Mouse (Mus musculus): ENCODE results near the gene Sdr39u1.

Gene Sdr39u1

DNA sequence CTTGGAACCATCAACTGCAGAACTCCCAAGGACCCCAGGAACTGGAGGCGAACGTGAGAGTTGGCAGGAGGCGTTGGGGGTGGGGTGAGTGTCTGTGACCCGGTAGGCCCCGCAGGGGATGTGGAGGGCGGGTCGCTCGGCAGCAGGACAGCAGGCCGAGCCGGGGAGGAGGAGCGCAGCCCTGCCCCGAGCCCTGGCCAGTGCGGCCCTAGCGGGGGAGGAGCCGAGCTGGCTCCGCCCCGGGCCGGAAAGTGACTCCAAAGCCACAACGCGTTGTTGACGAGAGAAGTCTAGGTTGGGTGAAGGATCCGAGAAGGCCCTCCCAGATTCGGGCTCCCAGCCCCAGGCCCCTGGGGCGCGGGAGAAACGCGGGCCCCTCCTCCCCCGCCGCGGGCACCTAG lies 15.4 kb downstream of the Sdr39u1 start, which contains the start of gene Khnyn:
Khnyn (plus strand) TSS at position 235 of the 401 bp plus-strand sequence.
- DNase-seq (ENCODE audit: extremely low spot score, low read depth, low spot score): no peak

- DNase-seq (ENCODE audit: extremely low spot score, low read depth, low spot score): no peak
Observed at GRCm38 (mm10) chr14:55884166-55884565, 15.9 kb downstream of the Sdr39u1 start, which contains the start of gene Cbln3. Gene Cbln3, minus strand, starts transcription at chr14:55884392.

GRCm38 (mm10) chr14:55883663-55884062 lies 16.4 kb downstream of the Sdr39u1 start:
- DNase-seq (ENCODE audit: extremely low spot score, low read depth, low spot score): no peak

- no peak for DNase-seq (ENCODE audit: extremely low spot score, low read depth, low spot score)
Observed at GRCm38 (mm10) chr14:55883149-55883661, 16.9 kb downstream of the Sdr39u1 start.

DNA sequence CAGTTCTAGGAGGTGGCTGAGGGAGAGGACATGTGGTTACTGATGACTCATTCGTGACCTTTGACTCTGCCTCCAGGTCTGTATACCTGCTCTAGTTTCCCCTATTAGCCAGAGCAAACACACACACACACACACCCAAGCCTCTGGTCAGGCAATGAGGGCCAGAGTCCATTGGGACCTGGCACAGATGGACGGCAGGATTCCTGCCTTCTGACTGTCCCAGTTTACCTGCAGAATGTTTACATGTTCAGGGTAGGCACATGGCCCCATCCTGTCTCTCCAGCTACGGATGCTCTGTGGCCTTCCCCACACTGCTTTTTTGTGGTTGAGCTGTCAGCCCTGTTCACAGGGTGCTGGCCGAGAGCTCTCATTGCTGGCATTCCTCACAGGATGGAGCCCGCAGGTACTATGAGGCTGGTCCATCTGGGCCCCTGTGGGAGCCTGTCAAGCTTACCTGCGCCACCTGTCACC lies 17.9 kb downstream of the Sdr39u1 start:
- no peak for DNase-seq (ENCODE audit: extremely low spot score, low read depth, low spot score)

- no peak for DNase-seq (ENCODE audit: extremely low spot score, low read depth, low spot score)
Observed at GRCm38 (mm10) chr14:55880982-55881381, 19.1 kb downstream of the Sdr39u1 start.

GRCm38 (mm10) chr14:55879623-55880022 lies 20.5 kb downstream of the Sdr39u1 start:
- no peak for DNase-seq (ENCODE audit: extremely low spot score, low read depth, low spot score)

DNA sequence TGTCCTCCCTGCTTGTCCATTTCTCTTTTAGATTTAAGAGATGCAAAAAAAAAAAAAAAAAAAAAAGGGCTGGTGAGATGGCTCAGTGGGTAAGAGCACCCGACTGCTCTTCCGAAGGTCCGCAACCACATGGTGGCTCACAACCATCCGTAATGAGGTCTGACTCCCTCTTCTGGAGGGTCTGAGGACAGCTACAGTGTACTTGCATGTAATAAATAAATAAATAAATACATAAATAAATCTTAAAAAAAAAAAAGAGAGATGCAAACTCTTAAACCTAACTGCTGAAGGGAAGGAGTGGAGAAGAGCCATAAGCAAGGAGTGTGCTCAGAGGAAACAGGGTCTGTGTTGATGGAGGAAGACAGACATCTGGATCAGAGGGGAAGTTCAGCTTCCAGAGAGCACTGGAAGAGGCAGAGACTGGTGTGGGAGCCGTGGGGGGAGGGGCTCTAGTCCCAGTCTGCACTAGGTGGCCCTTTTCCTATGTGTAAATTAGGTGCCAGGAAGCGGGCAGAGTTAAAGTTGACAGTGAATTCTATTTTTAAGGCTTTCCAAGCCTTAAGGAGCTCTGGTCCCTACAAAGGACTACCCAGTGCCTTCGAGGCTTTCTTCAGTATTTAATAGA lies 21.7 kb downstream of the Sdr39u1 start:
- no peak for DNase-seq (ENCODE audit: extremely low spot score, low read depth, low spot score)

DNA sequence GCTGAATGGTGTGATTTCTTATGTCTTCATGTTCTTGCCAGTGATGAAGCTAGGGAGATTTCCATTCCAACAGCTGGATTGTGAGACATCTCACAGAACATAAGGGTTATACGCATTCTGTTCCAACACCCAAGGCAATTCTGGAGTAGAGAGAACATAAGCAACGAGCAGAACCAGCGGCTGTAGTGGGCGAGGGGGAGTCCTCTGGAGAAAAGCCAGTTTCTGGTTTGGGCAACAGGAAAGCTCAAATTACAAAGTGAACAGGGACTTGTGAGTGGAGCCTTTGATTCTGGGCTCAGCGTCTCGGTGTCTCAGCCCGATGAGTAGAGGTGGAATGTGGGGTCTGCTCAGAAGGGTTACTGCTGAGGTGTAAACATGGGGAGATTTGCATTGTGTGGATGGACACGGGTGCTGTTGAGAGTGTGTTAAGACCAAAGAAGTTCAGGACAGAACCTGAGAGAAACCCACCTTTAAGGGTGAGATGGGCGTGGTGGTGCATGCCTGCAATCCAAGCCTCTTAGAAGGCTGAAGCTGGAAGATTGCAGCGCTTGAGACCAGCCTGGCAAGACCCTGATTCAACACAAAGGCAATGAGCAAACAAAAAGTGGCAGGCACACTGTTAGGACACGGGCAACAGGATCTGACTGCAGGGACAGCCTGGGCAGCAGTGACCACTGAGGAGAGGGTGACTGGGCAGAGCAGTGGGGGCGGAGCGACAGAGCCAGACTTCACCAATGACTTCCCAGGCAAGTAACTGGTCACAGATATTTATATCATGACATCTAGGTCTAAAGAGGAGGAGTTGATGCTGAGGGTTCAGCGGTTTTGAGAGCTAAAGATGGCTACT lies 22.4 kb downstream of the Sdr39u1 start:
- DNase-seq (ENCODE audit: extremely low spot score, low read depth, low spot score): no peak

DNA sequence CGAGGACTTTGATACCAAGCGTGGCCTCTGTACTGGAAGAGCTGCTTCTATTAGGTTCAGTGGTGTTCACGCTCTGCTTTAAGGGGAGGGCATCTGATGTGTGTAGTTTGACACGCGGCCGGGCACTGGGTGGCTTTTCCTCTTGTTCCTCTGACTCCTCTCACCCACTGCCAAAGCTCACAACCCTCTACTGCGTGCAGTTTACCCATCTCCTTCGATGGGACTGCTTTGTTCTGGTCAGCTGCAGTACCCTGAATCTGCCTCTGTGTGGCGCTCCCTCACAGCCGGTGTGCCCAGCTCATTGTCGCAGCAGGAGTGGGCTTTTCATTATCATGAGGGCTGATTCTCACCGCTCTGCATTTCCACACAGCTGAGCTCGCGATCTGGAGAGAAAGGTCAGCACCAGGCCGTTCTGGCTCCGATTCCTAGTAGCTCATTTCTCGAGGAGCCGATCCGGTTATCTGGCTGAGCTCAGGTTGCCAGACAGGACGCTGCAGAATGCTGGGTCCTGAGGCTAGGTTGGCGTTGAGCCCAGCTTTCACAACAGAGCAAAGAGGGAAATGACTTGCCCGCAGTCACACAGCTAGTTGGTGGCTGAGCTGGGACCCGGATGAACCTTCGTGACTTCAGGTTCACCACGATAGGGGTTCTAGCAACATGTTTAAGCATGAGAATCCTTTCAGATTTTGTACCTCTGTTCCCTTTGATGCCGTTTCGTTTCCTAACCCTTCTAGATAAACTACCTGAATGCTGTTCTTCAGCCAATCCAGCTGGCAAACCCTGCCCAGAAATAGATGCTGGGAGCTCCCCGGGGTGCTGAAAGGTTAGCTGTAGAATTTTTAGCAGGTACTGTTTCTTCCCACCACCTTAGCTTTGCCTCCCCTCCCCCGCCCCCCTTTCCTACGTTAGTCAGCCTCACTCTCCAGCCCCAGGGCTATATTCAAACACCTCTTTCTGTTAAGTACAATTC lies 26.1 kb downstream of the Sdr39u1 start:
- DNase-seq (ENCODE audit: extremely low spot score, low read depth, low spot score): no peak

GRCm38 (mm10) chr14:55873242-55873713 lies 26.8 kb downstream of the Sdr39u1 start:
- DNase-seq (ENCODE audit: extremely low spot score, low read depth, low spot score): no peak

- DNase-seq (ENCODE audit: extremely low spot score, low read depth, low spot score): no peak
Observed at GRCm38 (mm10) chr14:55872551-55872950, 27.5 kb downstream of the Sdr39u1 start.

DNA sequence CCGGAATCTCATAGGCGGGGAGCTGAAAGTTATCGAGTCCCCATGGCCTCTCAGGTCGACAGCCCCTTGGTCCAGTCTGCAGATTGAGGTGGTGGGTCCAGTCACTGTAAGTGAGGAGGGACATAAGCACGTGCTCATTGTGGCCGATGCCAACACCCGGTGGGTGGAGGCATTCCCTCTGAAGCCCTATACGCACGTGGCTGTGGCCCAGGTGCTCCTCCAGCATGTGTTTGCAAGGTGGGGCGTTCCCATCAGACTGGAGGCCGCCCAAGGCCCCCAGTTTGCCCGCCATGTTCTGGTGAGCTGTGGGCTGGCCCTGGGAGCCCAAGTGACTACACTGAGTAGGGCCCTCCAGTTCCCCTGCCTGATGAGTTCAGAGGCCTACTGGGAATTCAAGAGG lies 28.1 kb downstream of the Sdr39u1 start:
- DNase-seq (ENCODE audit: extremely low spot score, low read depth, low spot score): no peak

DNA sequence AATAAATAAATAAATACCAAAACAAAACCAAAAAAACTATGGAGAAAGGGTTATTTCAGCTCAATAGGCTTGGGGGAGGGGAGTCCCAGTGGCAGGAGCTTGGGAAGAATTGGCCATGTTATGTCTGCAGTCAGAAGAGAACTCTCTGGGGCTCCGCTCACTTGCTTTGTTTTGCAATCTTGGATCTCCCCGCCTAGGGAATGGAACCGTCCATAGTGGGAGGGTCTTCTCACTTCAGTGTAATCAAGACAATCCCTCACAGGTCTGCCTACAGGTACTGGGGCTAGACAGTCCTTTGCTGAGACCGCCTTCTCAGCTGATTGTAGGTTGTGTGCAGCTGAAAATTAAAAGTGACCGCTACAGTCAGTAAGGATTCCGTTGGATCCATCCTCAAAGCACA lies 30.6 kb downstream of the Sdr39u1 start:
- DNase-seq (ENCODE audit: extremely low spot score, low read depth, low spot score): no peak

- no peak for DNase-seq (ENCODE audit: extremely low spot score, low read depth, low spot score)
Observed at GRCm38 (mm10) chr14:55868230-55869026, 31.7 kb downstream of the Sdr39u1 start.

DNA sequence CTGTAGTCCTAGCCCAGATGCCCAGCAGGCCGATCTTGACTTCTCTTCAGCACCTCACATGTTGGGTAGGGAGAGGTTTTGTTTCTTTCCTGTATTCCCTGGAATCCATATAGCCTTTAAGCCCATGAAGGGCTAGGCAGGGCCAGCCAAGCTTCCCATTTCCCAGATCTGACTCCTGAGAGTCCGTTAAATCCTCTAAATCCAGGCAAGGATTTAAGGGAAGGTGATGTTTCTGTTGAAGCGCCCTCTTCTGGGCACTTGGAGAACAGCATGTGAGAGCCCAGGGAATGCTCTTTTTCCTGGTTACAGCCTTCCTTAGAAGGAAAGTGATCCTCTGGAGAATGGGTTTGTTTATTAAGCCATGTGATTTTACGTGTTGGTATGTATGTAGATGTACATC lies 33.1 kb downstream of the Sdr39u1 start:
- no peak for DNase-seq (ENCODE audit: extremely low spot score, low read depth, low spot score)

DNA sequence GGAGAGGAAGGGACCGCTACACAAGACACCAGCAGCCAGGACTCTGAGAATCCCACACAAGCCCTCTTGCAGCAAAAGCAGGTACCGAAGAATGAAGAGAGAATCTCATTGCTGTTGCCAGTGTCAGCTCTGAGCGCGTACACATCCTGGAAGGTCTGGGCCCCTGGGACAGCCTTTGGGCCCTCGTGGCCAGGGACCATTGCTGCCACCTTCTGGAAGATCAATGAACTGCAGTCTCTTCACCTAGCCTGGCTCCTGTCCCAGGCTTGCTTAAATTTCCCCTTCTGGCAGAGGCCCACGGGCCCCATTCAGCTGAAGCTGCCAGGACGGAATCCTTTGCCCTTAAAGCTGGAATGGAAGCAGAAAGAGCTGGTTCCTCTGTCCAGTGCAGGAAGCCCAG lies 36.3 kb downstream of the Sdr39u1 start:
- DNase-seq (ENCODE audit: extremely low spot score, low read depth, low spot score): no peak

DNA sequence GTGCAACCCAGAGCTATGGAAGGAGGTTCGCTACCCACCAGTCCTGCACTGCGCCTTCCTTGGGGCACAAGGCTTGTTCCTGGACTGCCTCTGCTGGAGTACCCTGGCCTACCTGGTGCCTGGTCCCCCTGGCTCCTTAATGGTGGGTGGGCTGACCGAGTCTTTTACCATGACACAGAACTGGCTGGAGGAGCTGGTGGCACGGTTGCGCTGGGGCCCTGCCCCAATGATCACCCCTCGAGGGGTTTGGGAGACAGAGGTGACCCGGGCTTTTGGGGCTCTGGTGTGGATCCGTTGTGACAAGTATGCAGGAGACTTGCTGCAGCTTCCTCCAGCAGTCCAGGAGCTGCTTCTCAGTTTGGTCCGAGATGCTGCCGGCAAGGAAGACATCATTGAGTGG lies 37.1 kb downstream of the Sdr39u1 start:
- no peak for DNase-seq (ENCODE audit: extremely low spot score, low read depth, low spot score)

DNA sequence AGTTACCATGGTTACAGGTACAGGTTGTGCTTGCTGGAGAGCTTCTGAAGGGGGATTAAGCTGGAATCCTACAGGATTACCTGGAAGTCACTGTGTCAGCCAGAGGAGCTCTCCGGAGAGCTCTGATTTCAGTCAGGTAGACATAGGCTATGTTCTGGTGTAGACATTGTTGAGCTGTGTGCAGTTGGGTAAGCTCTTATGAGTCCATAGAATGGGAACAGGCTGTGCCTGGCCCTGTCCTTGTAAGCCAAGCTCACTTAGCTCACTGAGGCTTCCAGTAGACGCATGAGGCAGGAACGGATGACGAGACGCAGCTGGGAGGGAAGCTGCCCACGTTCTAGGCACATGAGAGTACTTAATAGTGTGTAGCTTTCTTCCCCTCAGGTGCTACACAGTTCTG lies 37.9 kb downstream of the Sdr39u1 start:
- DNase-seq (ENCODE audit: extremely low spot score, low read depth, low spot score): no peak

- DNase-seq (ENCODE audit: extremely low spot score, low read depth, low spot score): no peak
Observed at GRCm38 (mm10) chr14:55857588-55857987, 42.5 kb downstream of the Sdr39u1 start.
